Mouse (Mus musculus): ENCODE measurements around the gene Maob. TPM values are rescaled to one million over a fixed set of nuclear protein-coding genes. Genes with fewer than 3 reads are reported as not detected.

The Maob gene
- 44.4 and 55.0 TPM in 2 replicates for polyA plus RNA-seq (2012; rRNA removed)

DNA sequence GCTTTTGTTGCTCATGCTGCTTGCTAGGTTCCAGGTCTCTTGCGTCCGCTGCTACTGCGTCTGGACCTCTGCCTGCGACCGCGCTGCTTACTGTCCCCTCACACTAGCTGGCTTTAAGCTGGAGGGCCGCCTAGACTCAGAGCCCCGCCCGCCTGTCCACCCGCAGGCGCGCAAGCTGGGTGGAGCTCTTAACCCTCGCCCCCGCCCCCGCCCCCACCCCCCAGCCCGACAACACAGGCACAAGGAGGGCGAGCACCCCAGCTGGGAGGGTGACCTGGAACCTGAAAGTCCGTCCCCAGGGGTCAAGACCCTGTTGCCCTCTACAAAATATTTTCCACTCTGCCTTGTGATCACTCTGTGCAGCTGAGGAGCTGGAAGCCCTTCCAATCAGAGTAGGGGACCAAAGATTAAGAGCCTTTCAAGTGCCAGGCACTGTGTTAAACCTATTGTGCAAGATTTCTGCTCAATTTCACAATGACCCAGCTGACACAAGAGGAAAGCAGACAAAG is at the start of gene Maob:
Gene Maob (minus strand): TSS at position 106 of the 509 bp plus-strand sequence.

Other genes with a start within 250 kb of the Maob start
- gene Maoa, start 197.7 kb downstream of the Maob start, polyA plus RNA-seq (2012; rRNA removed): 3.4 and 3.6 TPM in 2 replicates
- gene Ndp, start 94.4 kb upstream of the Maob start, polyA plus RNA-seq (2012; rRNA removed): 0.01 TPM in 1 of 2 replicates, not detected in the other

Data from liver, embryonic 18 days (tissue).